Mouse (Mus musculus) thymus, adult 2 months (tissue): ENCODE measurements at regions not wholly inside any gene's neighbourhood (a gene's known extent, or its start where the extent isn't known, plus 50 kb on each side); places are given as distances from the start of the nearest gene placed in this dataset.

Experiments used
- CTCF ChIP-seq: fragments of 200-500 bp; IDR thresholded peaks from 2 replicates; pipeline ENCODE4 v1.5.1; 2012; ENCODE audit warnings: mild to moderate bottlenecking, control low read depth, low read length, moderate library complexity, borderline replicate concordance; ENCODE audit not compliant: control insufficient read depth, poor library complexity, insufficient read depth; ENCODE audit errors: extremely low read depth
- POLR2A ChIP-seq: fragments of 200-500 bp; IDR thresholded peaks from 2 replicates; pipeline ENCODE4 v1.6.1; 2012; ENCODE audit warnings: mild to moderate bottlenecking, low read length, control low read depth, moderate library complexity; ENCODE audit not compliant: control insufficient read depth, poor library complexity, insufficient read depth; ENCODE audit errors: extremely low read depth

DNA sequence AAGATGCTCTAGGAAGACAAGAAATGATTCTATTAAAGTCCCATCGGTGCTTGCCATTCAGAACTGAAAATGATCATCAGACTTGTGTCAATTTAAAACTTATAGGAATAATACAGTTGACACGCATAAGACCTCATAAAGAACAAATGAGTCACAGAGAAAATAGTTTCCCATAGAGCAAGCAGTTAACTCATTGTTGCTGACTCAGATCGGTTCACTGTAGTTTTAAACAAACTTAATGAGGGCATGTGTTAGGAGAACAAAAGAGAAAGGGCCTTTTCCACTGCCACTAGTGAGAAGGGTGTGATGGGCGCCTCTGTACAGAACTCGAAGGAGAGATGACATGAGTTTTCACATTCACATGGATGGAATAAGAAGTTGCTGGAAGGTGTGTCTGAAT lies 118.3 kb upstream of the Ifne start:
- TF ChIP-seq POLR2A = no peak
- no peak for TF ChIP-seq CTCF
